Mouse (Mus musculus) bone marrow, adult 2 months (tissue): ENCODE results near the gene Adgrl3. TPM values are rescaled to one million over a fixed set of nuclear protein-coding genes. Genes with fewer than 3 reads are reported as not detected.

Experiments used
- H3K27ac ChIP-seq: fragments of 200-500 bp; 2 replicates; pipeline ENCODE4 v1.5.1; 2012; ENCODE audit warnings: low read depth, mild to moderate bottlenecking, control low read depth, inconsistent platforms, low read length; ENCODE audit not compliant: control insufficient read depth, poor library complexity, insufficient read depth
- H3K4me1 ChIP-seq: fragments of 200-500 bp; 2 replicates; pipeline ENCODE4 v1.6.1; 2011; ENCODE audit warnings: low read length; ENCODE audit not compliant: control insufficient read depth, insufficient read depth
- H3K4me3 ChIP-seq: fragments of 200-500 bp; replicated peaks from 2 replicates; pipeline ENCODE3; 2011; ENCODE audit warnings: mild to moderate bottlenecking, low read depth, low read length, control low read depth; ENCODE audit not compliant: control insufficient read depth
- CTCF ChIP-seq: fragments of 200-500 bp; IDR thresholded peaks from 2 replicates; pipeline ENCODE4 v1.5.1; 2011; ENCODE audit warnings: low read length, control low read depth; ENCODE audit not compliant: control insufficient read depth, insufficient read depth
- POLR2A ChIP-seq: fragments of 200-500 bp; IDR thresholded peaks from 2 replicates; pipeline ENCODE4 v1.6.1; 2011; ENCODE audit warnings: low read depth, mild to moderate bottlenecking, control low read depth, low read length, borderline replicate concordance; ENCODE audit not compliant: control insufficient read depth
- WGBS: fragments of 180-500 bp; shearing (Covaris S2); methylation state at CpG from one replicate; pipeline ENCODE4 v1.1.7; 2018; 5-methylcytosine and 5-hydroxymethylcytosine counted together
- polyA plus RNA-seq: library from polyadenylated mRNA; stranded (reverse); fragments of >200 nt; gene quantifications from 2 replicates; pipeline ENCODE4 v1.2.4, GENCODE M21; 2011; ENCODE audit warnings: low replicate concordance; ENCODE audit not compliant: missing spikeins, insufficient read depth, insufficient read length

Adgrl3 gene
- polyA plus RNA-seq, 1 experiment = not detected

DNA sequence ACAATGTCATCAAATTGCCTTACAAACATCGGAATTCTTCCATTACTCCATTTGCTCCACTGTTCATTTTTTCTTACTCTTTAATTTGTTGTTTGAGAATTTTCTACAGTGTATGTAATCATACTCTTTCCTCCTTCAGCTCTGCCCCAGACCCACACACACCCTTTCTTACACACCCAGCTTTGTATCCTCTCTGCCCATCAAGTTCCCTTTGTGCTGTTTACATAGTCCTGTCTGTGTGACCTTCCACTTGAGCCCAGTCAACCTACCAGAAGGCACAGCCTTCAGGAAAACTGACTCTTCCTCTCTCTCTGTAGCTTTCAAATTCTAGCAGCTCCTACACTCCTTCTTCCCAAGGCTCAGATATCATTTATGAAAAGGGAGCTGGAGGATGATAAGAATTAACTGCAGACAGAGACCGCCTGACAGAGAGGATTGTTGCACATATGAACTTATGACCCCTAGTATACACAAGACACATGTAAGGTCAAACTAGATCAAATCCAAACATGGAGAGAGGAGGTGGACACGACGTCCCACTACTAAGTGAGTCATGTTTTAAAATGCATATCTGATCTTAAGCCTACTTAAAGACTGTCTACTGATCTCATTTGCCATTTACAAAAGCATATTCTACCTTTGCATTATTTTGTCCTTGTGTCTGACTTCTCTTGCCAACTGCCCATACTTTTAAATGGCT lies 654.5 kb downstream of the Adgrl3 start:
- no peak overlapping the region for H3K4me3 ChIP-seq
- 83% methylated on average over 4 of the region's 4 CpGs for WGBS

GRCm38 (mm10) chr5:81674975-81675371 lies 655.0 kb downstream of the Adgrl3 start:
- no peak for TF ChIP-seq CTCF
- TF ChIP-seq POLR2A = no peak
- Histone ChIP-seq H3K4me3 (no peak overlapping the region), H3K27ac (no peak overlapping the region), H3K4me1 (no peaks in the 10 kb centered on the region)
- WGBS = 41% methylated on average over 1 of the region's 1 CpGs

More for the DNA sequence above, 654.5 kb downstream of the Adgrl3 start:
- no peak for TF ChIP-seq POLR2A
- TF ChIP-seq CTCF = no peak
- no peaks in the 10 kb centered on the region for H3K4me1 ChIP-seq
- no peak overlapping the region for H3K27ac ChIP-seq

GRCm38 (mm10) chr5:81676896-81677295 lies 657.0 kb downstream of the Adgrl3 start:
- H3K27ac ChIP-seq = no peak overlapping the region
- H3K4me3 ChIP-seq = no peak overlapping the region
- no peak for TF ChIP-seq CTCF
- no peak for TF ChIP-seq POLR2A
- H3K4me1 ChIP-seq = no peaks in the 10 kb centered on the region
- 89% methylated on average over 1 of the region's 1 CpGs for WGBS

- WGBS = 68% methylated on average over 3 of the region's 3 CpGs
- Histone ChIP-seq H3K4me3 (no peak overlapping the region), H3K4me1 (no peaks in the 10 kb centered on the region), H3K27ac (no peak overlapping the region)
- TF ChIP-seq CTCF = no peak
- no peak for TF ChIP-seq POLR2A
These were observed 666.3 kb downstream of the Adgrl3 start for GRCm38 (mm10) chr5:81686206-81686605.

GRCm38 (mm10) chr5:81686845-81687244 lies 666.9 kb downstream of the Adgrl3 start:
- Histone ChIP-seq H3K4me3 (no peak overlapping the region), H3K27ac (no peak overlapping the region), H3K4me1 (no peaks in the 10 kb centered on the region)
- 82% methylated on average over 4 of the region's 4 CpGs for WGBS
- TF ChIP-seq CTCF = no peak
- TF ChIP-seq POLR2A = no peak

DNA sequence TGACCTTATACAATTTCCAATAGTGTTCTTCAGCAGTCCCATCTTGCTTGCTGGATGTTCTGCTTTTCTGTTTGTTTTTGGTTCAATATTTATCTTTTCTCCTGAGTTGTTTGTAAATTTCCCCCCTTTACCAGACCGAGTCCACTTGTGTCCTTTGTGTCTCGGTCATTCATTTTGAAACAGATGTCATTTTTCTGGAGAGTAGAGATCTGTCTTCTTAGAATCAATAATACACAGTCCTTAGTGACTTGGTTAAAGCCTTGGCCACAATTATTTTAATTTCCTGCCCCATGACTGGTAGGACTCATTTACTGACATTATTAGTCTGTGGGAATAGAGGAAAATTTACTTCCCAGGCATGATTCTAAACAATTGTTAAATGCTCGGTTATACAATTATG lies 709.7 kb downstream of the Adgrl3 start:
- TF ChIP-seq POLR2A (no peak), CTCF (no peak)
- Histone ChIP-seq H3K4me1 (no peaks in the 10 kb centered on the region), H3K4me3 (no peak overlapping the region), H3K27ac (no peak overlapping the region)
- WGBS = 77% methylated on average over 3 of the region's 3 CpGs

GRCm38 (mm10) chr5:81736008-81736407 lies 716.1 kb downstream of the Adgrl3 start:
- WGBS = 75% methylated on average over 3 of the region's 3 CpGs
- Histone ChIP-seq H3K4me3 (no peak overlapping the region), H3K27ac (no peak overlapping the region), H3K4me1 (no peaks in the 10 kb centered on the region)
- TF ChIP-seq CTCF (no peak), POLR2A (no peak)

DNA sequence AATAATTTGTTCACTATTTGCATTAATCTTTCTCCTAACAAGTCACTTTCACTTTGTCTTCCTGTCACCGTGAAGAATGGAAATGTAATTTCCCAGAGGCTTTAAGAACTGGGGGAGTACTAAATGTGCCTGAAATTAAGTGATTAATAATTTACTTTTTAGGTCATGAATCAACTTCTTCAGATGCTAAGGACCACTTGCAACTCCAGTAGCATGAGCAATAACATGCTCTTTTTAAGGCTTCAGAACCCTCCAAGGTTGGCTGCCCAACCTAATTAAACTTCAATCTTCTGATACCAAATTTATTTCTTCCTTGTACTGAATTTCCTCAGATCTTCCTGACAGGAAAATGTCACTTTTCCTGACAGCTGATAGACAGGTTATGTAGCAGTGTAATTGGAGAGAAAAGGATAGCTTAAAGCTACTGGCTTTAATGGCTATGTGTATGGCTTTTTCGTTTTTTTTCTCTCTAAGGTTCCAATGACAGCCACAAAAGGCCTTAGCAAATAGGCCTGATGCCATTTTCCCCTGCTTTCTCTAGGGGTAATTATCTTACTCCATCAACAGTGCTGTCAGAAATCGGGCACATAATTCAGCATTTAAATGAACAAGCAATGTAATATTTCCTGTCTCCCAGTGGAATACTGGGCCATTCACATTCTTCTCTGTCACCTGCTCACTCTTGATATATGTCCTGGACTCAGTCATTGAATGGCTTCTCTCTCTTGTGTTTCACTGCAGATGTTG lies 718.5 kb downstream of the Adgrl3 start:
- Histone ChIP-seq H3K4me1 (no peaks in the 10 kb centered on the region), H3K27ac (no peak overlapping the region), H3K4me3 (no peak overlapping the region)
- TF ChIP-seq CTCF (no peak), POLR2A (no peak)
- 58% methylated on average over 3 of the region's 3 CpGs for WGBS
